Mouse (Mus musculus): ENCODE data around the gene Gnaq. TPM values are rescaled to one million over a fixed set of nuclear protein-coding genes. Genes with fewer than 3 reads are reported as not detected.

Gene Gnaq
- polyA plus RNA-seq, 1 experiment from 2014 or later: 23.8 TPM

DNA sequence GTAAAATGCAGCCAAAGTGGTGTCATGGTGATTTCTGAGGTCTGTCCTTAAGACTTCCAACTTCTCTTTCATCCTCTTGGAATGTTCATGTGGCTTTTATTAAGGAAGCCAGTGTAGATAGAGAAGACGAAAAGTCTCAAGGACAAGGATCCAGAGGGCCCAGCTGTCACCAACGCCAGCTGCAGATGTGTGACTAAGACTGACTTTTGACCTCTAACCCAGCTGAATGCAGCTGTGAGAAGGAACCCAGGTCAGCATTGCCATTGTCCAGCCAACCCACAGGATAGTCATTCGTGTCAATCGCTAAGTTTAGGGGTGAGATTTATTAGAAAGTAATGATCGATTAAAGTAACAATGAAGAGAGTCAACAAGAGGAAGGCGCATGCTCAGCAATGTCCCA lies 270.5 kb downstream of the Gnaq start:
- 63% methylated on average over 6 of the region's 6 CpGs for WGBS
- ATAC-seq (ENCODE audit: insufficient number of reproducible peaks, insufficient read depth, low FRiP score, low TSS enrichment, low read depth): no peak

DNA sequence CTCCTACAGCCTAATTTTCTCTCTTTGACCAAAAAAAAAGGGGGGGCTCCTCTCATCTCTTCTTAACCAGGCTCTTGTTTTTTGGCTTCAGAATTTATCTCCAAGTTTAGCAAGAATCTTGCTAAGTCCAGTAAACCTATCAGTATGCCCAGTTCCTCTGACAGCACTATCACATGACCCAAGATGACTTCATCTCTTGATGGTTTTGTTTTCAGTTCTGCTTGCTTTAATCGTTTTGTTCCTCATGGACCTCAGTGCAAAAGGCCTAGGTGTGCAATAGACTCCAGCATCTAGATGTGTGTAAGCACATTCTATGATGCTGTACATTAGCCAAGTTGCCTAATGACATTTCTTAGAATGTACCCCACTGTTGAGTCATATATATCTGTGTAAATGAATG lies 275.1 kb downstream of the Gnaq start:
- no peak overlapping the region for H3K4me3 ChIP-seq (replicated peaks)
- no peaks in the 10 kb centered on the region for H3K9me3 ChIP-seq
- ATAC-seq (ENCODE audit: insufficient number of reproducible peaks, insufficient read depth, low FRiP score, low TSS enrichment, low read depth): no peak
- no peaks in the 10 kb centered on the region for H3K27me3 ChIP-seq
- no peaks in the 10 kb centered on the region for H3K36me3 ChIP-seq
- WGBS: 84% methylated on average over 1 of the region's 1 CpGs
- no peak overlapping the region for H3K4me2 ChIP-seq
- H3K4me1 ChIP-seq (replicated peaks): no peaks in the 10 kb centered on the region
- no peak overlapping the region for H3K27ac ChIP-seq
- no peak overlapping the region for H3K9ac ChIP-seq (replicated peaks)

More for the DNA sequence above, 270.5 kb downstream of the Gnaq start:
- H3K4me3 ChIP-seq (replicated peaks): no peak overlapping the region
- no peak overlapping the region for H3K9ac ChIP-seq (replicated peaks)
- no peaks in the 10 kb centered on the region for H3K27me3 ChIP-seq
- H3K4me2 ChIP-seq: no peak overlapping the region
- H3K4me1 ChIP-seq (replicated peaks): no peaks in the 10 kb centered on the region
- H3K9me3 ChIP-seq: no peaks in the 10 kb centered on the region
- no peak overlapping the region for H3K27ac ChIP-seq
- no peaks in the 10 kb centered on the region for H3K36me3 ChIP-seq

DNA sequence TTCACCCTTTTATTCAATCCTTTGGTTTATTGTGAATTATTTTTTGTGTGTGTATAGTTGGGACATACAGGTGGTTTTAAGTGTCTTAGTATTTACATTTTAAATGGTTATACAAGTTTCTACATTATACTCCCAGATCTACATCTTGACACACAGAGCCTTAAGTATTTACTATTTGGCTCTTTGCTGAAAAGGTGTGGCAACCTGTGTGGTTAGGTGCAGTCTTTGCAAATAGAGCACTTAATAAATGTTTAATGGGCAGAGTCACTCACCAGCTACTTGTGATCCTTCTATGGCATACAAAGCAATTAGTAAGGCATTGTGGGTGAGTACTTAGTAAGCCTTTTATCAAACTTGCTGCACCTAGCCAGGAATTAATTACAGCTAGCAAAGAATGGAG lies 278.7 kb downstream of the Gnaq start:
- no peak for ATAC-seq (ENCODE audit: insufficient number of reproducible peaks, insufficient read depth, low FRiP score, low TSS enrichment, low read depth)
- no peaks in the 10 kb centered on the region for H3K27me3 ChIP-seq
- H3K4me3 ChIP-seq (replicated peaks): no peak overlapping the region
- no peak overlapping the region for H3K4me2 ChIP-seq
- no peaks in the 10 kb centered on the region for H3K9me3 ChIP-seq
- H3K27ac ChIP-seq: no peak overlapping the region
- no peaks in the 10 kb centered on the region for H3K4me1 ChIP-seq (replicated peaks)
- no peak overlapping the region for H3K9ac ChIP-seq (replicated peaks)
- H3K36me3 ChIP-seq: no peaks in the 10 kb centered on the region

DNA sequence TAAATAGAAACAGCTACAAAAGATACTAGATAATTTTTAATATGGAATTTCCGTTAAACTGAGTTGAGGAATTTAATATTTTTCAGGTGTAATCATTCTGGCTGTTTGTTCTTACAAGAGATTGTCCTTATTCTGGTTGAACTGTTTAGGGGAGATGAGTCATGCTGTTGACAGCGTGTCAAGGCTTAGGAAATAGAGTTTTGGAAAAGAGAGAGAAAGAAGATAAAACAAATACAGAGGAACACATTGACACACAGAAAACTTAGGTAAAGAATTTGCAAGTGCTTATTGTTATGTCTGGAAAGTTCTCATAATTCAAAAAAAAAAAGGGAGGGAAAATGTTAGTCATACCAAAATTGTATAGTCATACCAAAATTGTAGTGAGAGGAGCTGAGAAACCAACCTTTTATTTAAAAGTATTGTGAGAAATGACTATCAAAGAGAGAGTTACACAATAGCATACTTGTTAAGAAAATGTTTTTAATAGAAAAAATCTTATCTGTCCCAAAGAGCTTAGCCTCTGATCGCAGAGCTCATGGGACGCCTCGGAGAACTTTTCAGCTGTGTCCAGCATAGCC lies 285.5 kb downstream of the Gnaq start:
- Histone ChIP-seq H3K9me3 (no peaks in the 10 kb centered on the region), H3K4me1 (replicated peaks) (no peaks in the 10 kb centered on the region), H3K36me3 (no peaks in the 10 kb centered on the region), H3K27ac (no peak overlapping the region), H3K4me3 (replicated peaks) (no peak overlapping the region), H3K4me2 (no peak overlapping the region), H3K9ac (replicated peaks) (no peak overlapping the region), H3K27me3 (no peaks in the 10 kb centered on the region)
- 89% methylated on average over 5 of the region's 5 CpGs for WGBS
- no peak for ATAC-seq (ENCODE audit: insufficient number of reproducible peaks, insufficient read depth, low FRiP score, low TSS enrichment, low read depth)

DNA sequence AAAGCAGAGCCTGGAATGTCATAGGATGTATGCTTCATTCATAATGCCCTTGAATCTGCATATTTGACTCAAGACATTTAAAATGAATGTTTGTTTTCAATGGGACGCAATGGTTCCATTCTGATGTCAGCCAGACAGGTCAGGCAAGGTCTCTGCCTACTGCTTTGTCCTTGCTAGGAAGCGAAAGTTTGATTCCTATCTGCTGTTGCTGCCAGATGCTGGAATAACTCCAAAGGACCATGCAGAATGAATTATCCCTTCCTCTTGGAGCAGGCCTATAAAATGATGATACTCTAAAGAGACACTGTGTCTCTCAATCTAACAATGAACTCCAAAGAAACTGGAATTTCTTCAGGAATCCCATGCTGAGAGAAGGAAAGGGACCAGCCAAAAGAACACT lies 293.0 kb downstream of the Gnaq start:
- ATAC-seq (ENCODE audit: insufficient number of reproducible peaks, insufficient read depth, low FRiP score, low TSS enrichment, low read depth): no peak
- Histone ChIP-seq H3K4me2 (no peak overlapping the region), H3K36me3 (no peaks in the 10 kb centered on the region), H3K27me3 (no peaks in the 10 kb centered on the region), H3K27ac (no peak overlapping the region), H3K9me3 (peaks cover 14% of the 10 kb centered on the region), H3K4me3 (replicated peaks) (no peak overlapping the region), H3K4me1 (replicated peaks) (no peaks in the 10 kb centered on the region), H3K9ac (replicated peaks) (no peak overlapping the region)
- WGBS: 85% methylated on average over 2 of the region's 2 CpGs

DNA sequence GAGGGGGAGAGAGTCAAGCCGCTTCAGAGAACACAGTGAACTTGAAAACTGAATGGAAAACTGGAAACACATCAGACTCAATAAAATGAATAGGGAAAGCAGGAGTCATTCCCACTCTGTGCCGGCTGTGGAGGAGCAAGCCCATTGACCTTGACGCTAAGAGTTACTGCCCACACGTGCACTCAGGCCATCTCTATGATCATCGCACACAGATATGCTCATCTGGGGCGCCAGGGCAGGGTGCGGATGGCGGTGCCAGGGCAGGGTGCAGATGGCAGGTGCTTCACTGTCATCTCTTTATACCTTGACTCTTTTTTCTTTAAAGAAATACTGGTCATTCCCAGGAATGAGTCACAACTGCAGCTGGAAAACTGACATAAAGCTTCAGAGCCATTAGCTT lies 298.7 kb downstream of the Gnaq start:
- ATAC-seq (ENCODE audit: insufficient number of reproducible peaks, insufficient read depth, low FRiP score, low TSS enrichment, low read depth): no peak
- Histone ChIP-seq H3K36me3 (no peaks in the 10 kb centered on the region), H3K9ac (replicated peaks) (no peak overlapping the region), H3K9me3 (peaks cover 14% of the 10 kb centered on the region), H3K27me3 (peaks cover 19% of the 10 kb centered on the region), H3K27ac (no peak overlapping the region), H3K4me1 (replicated peaks) (peaks cover 14% of the 10 kb centered on the region), H3K4me2 (no peak overlapping the region), H3K4me3 (replicated peaks) (no peak overlapping the region)
- WGBS: 83% methylated on average over 8 of the region's 8 CpGs

DNA sequence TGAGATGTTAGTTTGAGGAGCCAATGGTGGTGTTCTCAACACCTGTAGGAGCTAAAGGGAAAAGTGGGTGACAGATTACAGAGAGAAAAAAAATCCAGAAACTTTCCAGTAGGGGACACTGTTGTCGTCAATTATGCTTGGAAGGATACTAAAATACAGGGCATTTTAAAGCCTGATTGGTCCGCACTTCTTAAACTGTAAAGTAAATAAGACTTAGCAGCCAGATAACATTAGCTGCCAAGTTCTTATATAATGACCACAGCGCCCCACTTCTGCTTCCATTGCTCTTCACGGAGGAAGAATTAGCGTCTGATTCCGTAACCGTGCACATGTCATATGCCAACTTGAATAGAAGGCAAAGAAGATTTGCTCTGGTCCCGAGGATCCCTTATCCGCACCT lies 302.2 kb downstream of the Gnaq start:
- H3K36me3 ChIP-seq: no peaks in the 10 kb centered on the region
- H3K4me2 ChIP-seq: peak overlapping the region; percentile 78
- H3K9me3 ChIP-seq: no peaks in the 10 kb centered on the region
- no peak for ATAC-seq (ENCODE audit: insufficient number of reproducible peaks, insufficient read depth, low FRiP score, low TSS enrichment, low read depth)
- no peak overlapping the region for H3K27ac ChIP-seq
- 39% methylated on average over 9 of the region's 9 CpGs for WGBS
- H3K4me3 ChIP-seq (replicated peaks): peak overlapping the region; percentile 42
- H3K4me1 ChIP-seq (replicated peaks): peaks cover 21% of the 10 kb centered on the region
- no peak overlapping the region for H3K9ac ChIP-seq (replicated peaks)
- peaks cover 50% of the 10 kb centered on the region for H3K27me3 ChIP-seq

DNA sequence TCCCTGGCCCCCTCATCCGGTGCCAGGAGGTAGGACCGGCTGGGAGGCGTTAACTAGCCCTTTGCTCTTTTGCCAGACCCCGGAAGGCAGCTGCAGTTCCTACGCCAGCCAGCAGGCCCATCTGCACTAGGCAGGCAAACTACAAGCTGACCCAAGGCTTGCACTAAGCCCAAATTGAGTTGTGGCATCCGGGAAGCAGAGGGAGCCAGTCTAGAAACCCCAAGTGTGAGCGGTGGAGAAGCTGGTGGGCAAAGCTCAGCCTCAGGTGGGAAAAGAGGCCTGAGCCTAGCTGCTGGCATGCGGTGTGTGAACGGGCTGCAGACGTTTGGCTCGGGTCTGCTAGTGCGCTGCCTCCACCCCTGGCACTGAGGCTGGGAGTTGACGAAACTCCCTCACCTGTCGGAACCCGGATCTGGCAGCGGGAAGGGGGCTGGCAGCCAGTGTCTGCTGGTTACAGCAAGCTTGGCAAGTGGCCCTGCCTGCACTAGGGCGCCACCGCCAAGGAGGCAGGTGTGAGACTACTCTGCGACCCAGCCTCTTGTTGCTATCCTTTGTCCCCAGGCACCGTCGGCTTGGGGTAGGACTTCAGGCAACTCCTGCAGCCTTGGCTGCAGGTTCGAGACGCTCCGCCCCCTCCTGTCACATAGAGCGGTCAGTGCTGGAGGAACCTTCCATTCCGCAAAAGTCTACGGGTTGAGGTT lies 303.1 kb downstream of the Gnaq start, which contains the start of gene Gna14:
Gene Gna14 (plus strand): TSS at position 232 of the 701 bp plus-strand sequence.
- Histone ChIP-seq H3K27me3 (peaks cover 50% of the 10 kb centered on the region), H3K4me1 (replicated peaks) (peaks cover 21% of the 10 kb centered on the region), H3K9ac (replicated peaks) (peak within 1 kb of the TSS; percentile 31; the same call in 1 of the 2 replicates), H3K9me3 (no peaks in the 10 kb centered on the region), H3K36me3 (no peaks in the 10 kb centered on the region), H3K4me2 (peak within 1 kb of the TSS; percentile 78), H3K27ac (no peak within 1 kb of the TSS), H3K4me3 (replicated peaks) (peak within 1 kb of the TSS; percentile 42)
- peak; percentile 33; the same call in 1 of the 2 replicates for ATAC-seq (ENCODE audit: insufficient number of reproducible peaks, insufficient read depth, low FRiP score, low TSS enrichment, low read depth)
- WGBS: 2% methylated on average over 27 of the region's 27 CpGs

DNA sequence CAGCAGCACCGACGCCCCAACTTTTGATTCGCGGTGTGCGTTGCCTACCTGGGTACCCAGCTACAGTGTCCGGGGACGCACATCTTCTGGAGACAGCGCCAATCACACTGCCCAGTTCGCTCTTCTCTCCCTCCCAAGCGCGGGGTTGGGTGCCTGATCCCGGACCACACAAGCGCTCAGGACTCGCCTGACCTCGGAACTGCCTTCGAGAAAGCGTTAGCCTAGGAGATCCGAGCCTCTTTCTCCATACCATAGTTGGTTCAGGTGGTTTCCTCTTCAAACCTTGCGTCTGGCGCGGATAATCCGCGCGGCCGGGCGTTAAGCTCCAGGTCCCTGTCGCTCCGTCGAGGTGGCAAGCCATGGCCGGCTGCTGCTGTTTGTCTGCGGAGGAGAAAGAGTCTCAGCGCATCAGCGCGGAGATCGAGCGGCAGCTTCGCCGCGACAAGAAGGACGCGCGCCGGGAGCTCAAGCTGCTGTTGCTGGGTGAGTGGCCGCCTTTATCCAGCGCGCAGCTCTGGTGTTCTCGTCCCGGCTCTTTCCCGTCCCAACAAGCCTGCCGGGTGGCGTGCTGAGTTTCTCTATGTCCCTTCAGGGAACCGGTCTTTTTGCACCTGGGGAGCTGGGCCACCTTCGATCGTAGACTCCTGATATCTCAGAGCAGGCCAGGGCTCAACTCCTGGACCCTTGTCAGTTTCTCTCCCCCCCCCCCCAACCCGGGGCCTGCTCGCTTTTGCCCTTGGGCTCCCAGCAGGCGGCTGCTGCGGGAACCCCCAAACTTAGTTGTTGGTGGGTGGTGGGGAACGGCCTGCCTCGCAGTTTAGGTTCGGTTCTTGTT lies 303.9 kb downstream of the Gnaq start:
- 2% methylated on average over 61 of the region's 61 CpGs for WGBS
- Histone ChIP-seq H3K4me3 (replicated peaks) (peak overlapping the region; percentile 42), H3K36me3 (no peaks in the 10 kb centered on the region), H3K9me3 (no peaks in the 10 kb centered on the region), H3K9ac (replicated peaks) (peak overlapping the region; percentile 31; the same call in 1 of the 2 replicates), H3K4me1 (replicated peaks) (peaks cover 21% of the 10 kb centered on the region), H3K27ac (no peak overlapping the region), H3K4me2 (peak overlapping the region; percentile 78), H3K27me3 (peaks cover 50% of the 10 kb centered on the region)
- no peak for ATAC-seq (ENCODE audit: insufficient number of reproducible peaks, insufficient read depth, low FRiP score, low TSS enrichment, low read depth)

All from limb, embryonic 12.5 days (tissue).